Mouse (Mus musculus): ENCODE data around the gene 2610301B20Rik.
A peak's percentile ranks its signal among the peaks of the same experiment; 100 is the strongest.
"Not testable (repeated sequence)": the region's sequence is repeated elsewhere in the genome, so short reads cannot be mapped to it uniquely, and the experiment has no call there.

2610301B20Rik gene

GRCm38 (mm10) chr4:10905234-10905801 lies 31.0 kb downstream of the 2610301B20Rik start:
- DNase-seq (ENCODE audit: low read depth, low spot score), result no peak

- DNase-seq (ENCODE audit: low read depth, low spot score), result not testable (repeated sequence)
Observed at GRCm38 (mm10) chr4:10911417-10911816, 37.1 kb downstream of the 2610301B20Rik start.

GRCm38 (mm10) chr4:10911909-10912478 lies 37.7 kb downstream of the 2610301B20Rik start:
- DNase-seq (ENCODE audit: low read depth, low spot score), result no peak

- DNase-seq (ENCODE audit: low read depth, low spot score), result peak; percentile 78
Observed at GRCm38 (mm10) chr4:10912611-10913301, 38.5 kb downstream of the 2610301B20Rik start.

GRCm38 (mm10) chr4:10913409-10913808 lies 39.1 kb downstream of the 2610301B20Rik start:
- no peak for DNase-seq (ENCODE audit: low read depth, low spot score)

GRCm38 (mm10) chr4:10914766-10915165 lies 40.5 kb downstream of the 2610301B20Rik start:
- DNase-seq (ENCODE audit: low read depth, low spot score), result no peak

- DNase-seq (ENCODE audit: low read depth, low spot score), result no peak
Observed at GRCm38 (mm10) chr4:10915271-10915670, 41.0 kb downstream of the 2610301B20Rik start.

GRCm38 (mm10) chr4:10918402-10918801 lies 44.1 kb downstream of the 2610301B20Rik start:
- no peak for DNase-seq (ENCODE audit: low read depth, low spot score)

- DNase-seq (ENCODE audit: low read depth, low spot score), result no peak
Observed at GRCm38 (mm10) chr4:10919097-10919496, 44.8 kb downstream of the 2610301B20Rik start.

- DNase-seq (ENCODE audit: low read depth, low spot score), result no peak
Observed at GRCm38 (mm10) chr4:10919530-10919929, 45.2 kb downstream of the 2610301B20Rik start.

GRCm38 (mm10) chr4:10919987-10920386 lies 45.7 kb downstream of the 2610301B20Rik start:
- DNase-seq (ENCODE audit: low read depth, low spot score), result no peak

- no peak for DNase-seq (ENCODE audit: low read depth, low spot score)
Observed at GRCm38 (mm10) chr4:10920622-10921021, 46.3 kb downstream of the 2610301B20Rik start.

GRCm38 (mm10) chr4:10923180-10923579 lies 48.9 kb downstream of the 2610301B20Rik start:
- no peak for DNase-seq (ENCODE audit: low read depth, low spot score)

GRCm38 (mm10) chr4:10924140-10924539 lies 49.8 kb downstream of the 2610301B20Rik start:
- no peak for DNase-seq (ENCODE audit: low read depth, low spot score)

GRCm38 (mm10) chr4:10924541-10924940 lies 50.2 kb downstream of the 2610301B20Rik start:
- DNase-seq (ENCODE audit: low read depth, low spot score), result no peak

- DNase-seq (ENCODE audit: low read depth, low spot score), result no peak
Observed at GRCm38 (mm10) chr4:10926416-10926815, 52.1 kb downstream of the 2610301B20Rik start.

- no peak for DNase-seq (ENCODE audit: low read depth, low spot score)
Observed at GRCm38 (mm10) chr4:10928158-10928557, 53.9 kb downstream of the 2610301B20Rik start.

- no peak for DNase-seq (ENCODE audit: low read depth, low spot score)
Observed at GRCm38 (mm10) chr4:10929726-10930125, 55.4 kb downstream of the 2610301B20Rik start.

GRCm38 (mm10) chr4:10931040-10931439 lies 56.7 kb downstream of the 2610301B20Rik start:
- no peak for DNase-seq (ENCODE audit: low read depth, low spot score)

GRCm38 (mm10) chr4:10932091-10932745 lies 57.9 kb downstream of the 2610301B20Rik start:
- DNase-seq (ENCODE audit: low read depth, low spot score), result peak; percentile 67

GRCm38 (mm10) chr4:10932782-10933181 lies 58.5 kb downstream of the 2610301B20Rik start:
- DNase-seq (ENCODE audit: low read depth, low spot score), result no peak

- no peak for DNase-seq (ENCODE audit: low read depth, low spot score)
Observed at GRCm38 (mm10) chr4:10936766-10937165, 62.5 kb downstream of the 2610301B20Rik start.

Data from WW6 (cell line).